Mouse (Mus musculus) forebrain, embryonic 15.5 days (tissue): Measurements from ENCODE around the gene Zfp101. TPM values are rescaled to one million over a fixed set of nuclear protein-coding genes. Genes with fewer than 3 reads are reported as not detected.

ENCODE experiments used
- ATAC-seq: fragments of 200-750 bp; cut with Nextera tagmentation; replicated peaks from 2 replicates; pipeline ENCODE4 v1.8.0; 2017; ENCODE audit warnings: mild to moderate bottlenecking, moderate TSS enrichment, moderate library complexity
- H3K27ac ChIP-seq: fragments of 300-500 bp; sonication (generic); replicated peaks from 2 replicates; pipeline ENCODE4 v1.5.1; 2015; ENCODE audit warnings: mild to moderate bottlenecking, inconsistent platforms
- H3K27me3 ChIP-seq: fragments of 300-500 bp; sonication (generic); 2 replicates; pipeline ENCODE4 v1.6.1; 2015; ENCODE audit warnings: inconsistent platforms
- H3K36me3 ChIP-seq: fragments of 300-500 bp; sonication (generic); 2 replicates; pipeline ENCODE4 v1.6.1; 2015; ENCODE audit warnings: mild to moderate bottlenecking, inconsistent platforms
- H3K4me1 ChIP-seq: fragments of 300-500 bp; sonication (generic); 2 replicates; pipeline ENCODE4 v1.6.1; 2015; ENCODE audit warnings: inconsistent platforms
- H3K4me2 ChIP-seq: fragments of 300-500 bp; sonication (generic); replicated peaks from 2 replicates; pipeline ENCODE4 v1.6.1; 2015; ENCODE audit warnings: mild to moderate bottlenecking, inconsistent platforms
- H3K4me3 ChIP-seq: fragments of 300-500 bp; sonication (generic); 2 replicates; pipeline ENCODE4 v1.5.1; 2015; ENCODE audit warnings: mild to moderate bottlenecking, inconsistent platforms
- H3K9ac ChIP-seq: fragments of 300-500 bp; sonication (generic); replicated peaks from 2 replicates; pipeline ENCODE4 v1.6.1; 2015; ENCODE audit warnings: mild to moderate bottlenecking, inconsistent platforms
- H3K9me3 ChIP-seq: fragments of 300-500 bp; sonication (generic); 2 replicates; pipeline ENCODE4 v1.6.1; 2016; ENCODE audit warnings: inconsistent platforms
- WGBS: fragments of 180-500 bp; shearing (Covaris S2); methylation state at CpG from one replicate; pipeline ENCODE4 v1.1.7; 2015; ENCODE audit warnings: mixed read lengths; 5-methylcytosine and 5-hydroxymethylcytosine counted together
- polyA plus RNA-seq: library from polyadenylated mRNA; unstranded; fragments of >200 nt; fragmentation: Nextera tagmentation; extraction: Ambion mirVana; gene quantifications from 2 replicates; pipeline ENCODE4 v1.2.1, GENCODE M21; 2015

Zfp101 gene
- 20.2 and 20.6 TPM in 2 replicates for polyA plus RNA-seq

GRCm38 (mm10) chr17:33394182-33395034, at the start of gene Zfp101:
Zfp101 (minus strand) TSS chr17:33394641.
- Histone ChIP-seq H3K27ac (peak within 1 kb of the TSS; percentile 86), H3K36me3 (no peaks in the 10 kb centered on the region), H3K27me3 (no peaks in the 10 kb centered on the region), H3K4me3 (peak within 1 kb of the TSS; percentile 85), H3K4me1 (peaks cover 12% of the 10 kb centered on the region), H3K9ac (peak within 1 kb of the TSS; percentile 72), H3K9me3 (no peaks in the 10 kb centered on the region), H3K4me2 (peak within 1 kb of the TSS; percentile 52)
- WGBS: under 1% methylated on average over 44 of the region's 44 CpGs
- ATAC-seq: peak; percentile 99

GRCm38 (mm10) chr17:33441159-33441558, 46.7 kb upstream of the Zfp101 start:
- no peak for ATAC-seq
- H3K4me3 ChIP-seq: no peak overlapping the region
- H3K4me2 ChIP-seq: no peak overlapping the region
- no peaks in the 10 kb centered on the region for H3K4me1 ChIP-seq
- H3K36me3 ChIP-seq: no peaks in the 10 kb centered on the region
- H3K9me3 ChIP-seq: no peaks in the 10 kb centered on the region
- H3K9ac ChIP-seq: no peak overlapping the region
- no peak overlapping the region for H3K27ac ChIP-seq
- H3K27me3 ChIP-seq: no peaks in the 10 kb centered on the region

- H3K9ac ChIP-seq: no peak overlapping the region
- H3K9me3 ChIP-seq: no peaks in the 10 kb centered on the region
- H3K4me2 ChIP-seq: no peak overlapping the region
- H3K36me3 ChIP-seq: no peaks in the 10 kb centered on the region
- ATAC-seq: no peak
- no peak overlapping the region for H3K4me3 ChIP-seq
- no peaks in the 10 kb centered on the region for H3K27me3 ChIP-seq
- H3K27ac ChIP-seq: no peak overlapping the region
- WGBS: 72% methylated on average over 5 of the region's 5 CpGs
- H3K4me1 ChIP-seq: no peaks in the 10 kb centered on the region
Measured at GRCm38 (mm10) chr17:33439922-33440321, 45.5 kb upstream of the Zfp101 start.

- Histone ChIP-seq H3K27me3 (no peaks in the 10 kb centered on the region), H3K9me3 (no peaks in the 10 kb centered on the region), H3K4me1 (no peaks in the 10 kb centered on the region), H3K4me3 (no peak overlapping the region), H3K4me2 (no peak overlapping the region), H3K9ac (no peak overlapping the region), H3K27ac (no peak overlapping the region), H3K36me3 (no peaks in the 10 kb centered on the region)
- ATAC-seq: no peak
- 68% methylated on average over 1 of the region's 1 CpGs for WGBS
Measured at GRCm38 (mm10) chr17:33439148-33439547, 44.7 kb upstream of the Zfp101 start.

GRCm38 (mm10) chr17:33432019-33432946, 37.8 kb upstream of the Zfp101 start, which contains the start of gene Actl9:
Actl9 (plus strand) TSS chr17:33432896.
- WGBS: 80% methylated on average over 3 of the region's 3 CpGs
- H3K27me3 ChIP-seq: no peaks in the 10 kb centered on the region
- H3K27ac ChIP-seq: no peak within 1 kb of the TSS
- no peak within 1 kb of the TSS for H3K4me2 ChIP-seq
- H3K36me3 ChIP-seq: no peaks in the 10 kb centered on the region
- no peak for ATAC-seq
- no peak within 1 kb of the TSS for H3K9ac ChIP-seq
- no peaks in the 10 kb centered on the region for H3K4me1 ChIP-seq
- no peaks in the 10 kb centered on the region for H3K9me3 ChIP-seq
- H3K4me3 ChIP-seq: no peak within 1 kb of the TSS

- ATAC-seq: no peak
- Histone ChIP-seq H3K9me3 (no peaks in the 10 kb centered on the region), H3K27me3 (no peaks in the 10 kb centered on the region), H3K27ac (no peak overlapping the region), H3K36me3 (no peaks in the 10 kb centered on the region), H3K4me2 (no peak overlapping the region), H3K4me3 (no peak overlapping the region), H3K9ac (no peak overlapping the region), H3K4me1 (peaks cover 12% of the 10 kb centered on the region)
- WGBS: 96% methylated on average over 5 of the region's 5 CpGs
Measured at GRCm38 (mm10) chr17:33392271-33392670, 2.2 kb downstream of the Zfp101 start.

GRCm38 (mm10) chr17:33385705-33386104, 8.7 kb downstream of the Zfp101 start:
- ATAC-seq: no peak
- no peak overlapping the region for H3K9ac ChIP-seq

GRCm38 (mm10) chr17:33372795-33373194, 21.6 kb downstream of the Zfp101 start:
- Histone ChIP-seq H3K9ac (no peak overlapping the region), H3K27me3 (no peaks in the 10 kb centered on the region), H3K36me3 (no peaks in the 10 kb centered on the region), H3K9me3 (no peaks in the 10 kb centered on the region), H3K4me3 (no peak overlapping the region), H3K27ac (no peak overlapping the region), H3K4me1 (no peaks in the 10 kb centered on the region), H3K4me2 (no peak overlapping the region)
- 94% methylated on average over 3 of the region's 3 CpGs for WGBS
- no peak for ATAC-seq

More at GRCm38 (mm10) chr17:33385705-33386104, 8.7 kb downstream of the Zfp101 start:
- Histone ChIP-seq H3K9me3 (no peaks in the 10 kb centered on the region), H3K27me3 (no peaks in the 10 kb centered on the region), H3K4me2 (no peak overlapping the region), H3K4me1 (no peaks in the 10 kb centered on the region), H3K4me3 (no peak overlapping the region), H3K36me3 (peaks cover 50% of the 10 kb centered on the region), H3K27ac (no peak overlapping the region)

- Histone ChIP-seq H3K9ac (peak within 1 kb of the TSS; percentile 93), H3K36me3 (no peaks in the 10 kb centered on the region), H3K4me3 (peak within 1 kb of the TSS; percentile 97), H3K27ac (peak within 1 kb of the TSS; percentile 94), H3K27me3 (no peaks in the 10 kb centered on the region), H3K4me1 (peaks cover 13% of the 10 kb centered on the region), H3K4me2 (peak within 1 kb of the TSS; percentile 67), H3K9me3 (no peaks in the 10 kb centered on the region)
- WGBS: 4% methylated on average over 47 of the region's 47 CpGs
- peak; percentile 100 for ATAC-seq
Measured at GRCm38 (mm10) chr17:33358411-33359384, 35.7 kb downstream of the Zfp101 start, which contains the start of gene Zfp81. Zfp81 (minus strand) TSS chr17:33358878.

- H3K9me3 ChIP-seq: peaks cover 16% of the 10 kb centered on the region
- ATAC-seq: no peak
- peaks cover 7% of the 10 kb centered on the region for H3K4me1 ChIP-seq
- no peak overlapping the region for H3K4me3 ChIP-seq
- no peak overlapping the region for H3K4me2 ChIP-seq
- no peak overlapping the region for H3K27ac ChIP-seq
- no peaks in the 10 kb centered on the region for H3K27me3 ChIP-seq
- no peak overlapping the region for H3K9ac ChIP-seq
- no peaks in the 10 kb centered on the region for H3K36me3 ChIP-seq
- WGBS: 97% methylated on average over 1 of the region's 1 CpGs
Measured at GRCm38 (mm10) chr17:33352981-33353380, 41.5 kb downstream of the Zfp101 start.
